Mouse (Mus musculus): ENCODE data around the gene Ccdc36. TPM values are rescaled to one million over a fixed set of nuclear protein-coding genes. Genes with fewer than 3 reads are reported as not detected.
A peak's percentile ranks its signal among the peaks of the same experiment; 100 is the strongest.

Gene Ccdc36
- total RNA-seq, 2 experiments from 2014 or later, result not detected

DNA sequence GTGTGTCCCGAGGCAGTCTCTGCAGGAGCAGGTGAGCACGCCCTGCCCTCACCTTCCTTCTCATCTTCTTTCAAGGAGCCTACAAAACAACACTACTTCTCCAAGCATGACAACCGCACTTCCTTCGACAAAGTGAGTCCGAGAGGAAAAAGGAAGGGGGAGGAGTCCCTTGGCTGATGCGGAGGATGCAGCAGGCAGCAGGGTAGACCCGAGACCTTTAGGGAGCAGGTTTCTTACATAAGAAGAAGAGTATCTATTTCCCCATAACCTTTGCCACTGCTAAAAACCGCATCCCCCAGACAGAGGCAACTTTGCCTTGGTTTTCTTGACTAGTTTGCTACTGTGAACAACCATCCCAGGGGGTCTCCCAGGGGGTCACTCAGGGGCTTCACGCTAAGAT, 16.8 kb upstream of the Ccdc36 start:
- no peak for DNase-seq

DNA sequence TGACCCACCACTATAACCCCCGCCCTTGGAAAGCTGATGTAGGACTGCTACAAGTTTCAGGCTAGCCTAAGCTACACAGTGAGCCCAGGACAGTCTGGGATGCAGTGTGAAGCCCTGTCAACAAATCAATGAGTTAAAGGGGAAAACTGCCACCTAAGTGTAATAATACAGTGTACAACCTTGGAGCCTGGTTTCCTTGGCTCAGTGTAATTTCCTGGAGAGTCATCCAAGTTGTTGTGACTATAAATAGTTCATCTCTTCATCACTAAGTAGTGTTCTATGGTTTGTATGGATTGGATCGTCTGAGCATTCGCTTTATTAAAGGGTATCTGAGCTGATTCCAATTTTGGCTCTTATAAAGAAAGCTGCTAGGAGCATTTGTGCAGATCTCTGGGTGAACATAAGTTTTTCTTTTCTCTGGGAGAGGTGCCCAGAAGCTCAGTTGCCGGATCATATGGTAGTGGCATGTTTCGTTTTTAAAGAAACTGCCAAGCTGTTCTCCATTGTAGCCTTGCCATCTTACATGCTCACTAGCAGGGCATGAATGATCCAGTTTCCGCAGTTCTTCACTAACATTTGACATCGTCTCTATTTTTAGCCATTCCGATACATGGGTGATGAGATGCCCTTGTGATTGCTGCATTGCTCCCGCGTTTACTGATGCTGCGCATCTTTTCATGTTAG, 13.1 kb upstream of the Ccdc36 start:
- no peak for DNase-seq

DNA sequence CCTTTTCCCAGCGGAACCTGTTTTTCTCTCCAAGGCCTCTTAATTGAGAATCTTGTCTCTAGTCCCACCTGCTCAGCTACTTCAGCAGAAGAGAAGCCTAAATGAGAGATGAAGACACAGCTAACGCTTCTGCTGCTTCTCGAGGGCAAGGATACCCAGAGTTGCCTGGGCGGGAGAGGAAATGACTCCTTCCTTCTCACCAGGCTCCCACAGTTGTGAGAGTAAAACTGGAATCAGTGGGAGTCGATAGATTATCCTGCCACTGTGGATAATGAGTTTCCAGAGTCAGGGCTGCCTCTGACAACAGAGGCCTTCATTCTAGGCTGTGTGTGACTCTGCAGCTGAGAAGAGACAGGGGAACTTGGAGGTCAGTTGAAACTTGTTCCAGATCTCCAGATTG, 12.2 kb upstream of the Ccdc36 start:
- no peak for DNase-seq

DNA sequence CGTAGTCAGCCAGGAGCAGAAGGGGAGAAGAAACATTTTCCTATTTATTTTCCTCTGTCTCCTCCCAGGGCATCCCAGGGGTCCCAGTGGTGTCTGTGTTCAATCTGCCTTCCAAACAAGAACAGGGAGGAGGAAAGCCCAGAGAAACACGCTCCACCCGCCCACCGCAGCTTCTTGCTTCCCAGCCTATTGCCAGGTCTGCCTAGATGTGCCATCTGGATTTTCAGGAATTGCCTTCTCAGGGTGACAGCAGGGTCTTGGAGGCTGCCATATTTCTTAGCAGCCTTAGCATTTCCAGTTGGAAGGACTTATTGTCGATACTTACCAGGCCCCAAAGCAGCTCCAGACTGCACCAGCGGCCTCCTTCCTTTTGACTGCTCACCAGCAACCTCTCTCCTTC, 10.9 kb upstream of the Ccdc36 start:
- DNase-seq, result no peak

DNA sequence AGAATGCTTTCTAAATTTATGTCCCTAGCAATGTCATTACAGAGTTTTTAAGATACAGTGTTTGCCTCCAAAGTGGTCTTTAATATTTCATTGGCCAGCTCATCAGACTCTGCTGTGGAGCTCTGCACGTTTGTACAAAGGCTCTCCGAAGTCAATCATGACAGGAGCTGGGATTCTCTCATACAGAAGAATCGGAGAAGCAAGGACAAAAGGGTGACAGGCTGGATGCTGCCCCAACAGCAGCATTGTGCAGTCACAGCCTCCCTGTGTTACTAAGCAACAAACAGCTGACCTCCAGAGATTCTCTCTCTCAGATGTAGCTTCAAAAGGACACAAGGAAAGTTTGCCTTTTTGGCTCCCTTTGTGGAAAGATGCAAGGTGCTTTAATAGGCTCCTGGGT, 7.9 kb upstream of the Ccdc36 start, which contains the start of gene BC048562:
TSS of gene BC048562 (plus strand) at position 301 of the 400 bp plus-strand sequence.
- no peak for DNase-seq

DNA sequence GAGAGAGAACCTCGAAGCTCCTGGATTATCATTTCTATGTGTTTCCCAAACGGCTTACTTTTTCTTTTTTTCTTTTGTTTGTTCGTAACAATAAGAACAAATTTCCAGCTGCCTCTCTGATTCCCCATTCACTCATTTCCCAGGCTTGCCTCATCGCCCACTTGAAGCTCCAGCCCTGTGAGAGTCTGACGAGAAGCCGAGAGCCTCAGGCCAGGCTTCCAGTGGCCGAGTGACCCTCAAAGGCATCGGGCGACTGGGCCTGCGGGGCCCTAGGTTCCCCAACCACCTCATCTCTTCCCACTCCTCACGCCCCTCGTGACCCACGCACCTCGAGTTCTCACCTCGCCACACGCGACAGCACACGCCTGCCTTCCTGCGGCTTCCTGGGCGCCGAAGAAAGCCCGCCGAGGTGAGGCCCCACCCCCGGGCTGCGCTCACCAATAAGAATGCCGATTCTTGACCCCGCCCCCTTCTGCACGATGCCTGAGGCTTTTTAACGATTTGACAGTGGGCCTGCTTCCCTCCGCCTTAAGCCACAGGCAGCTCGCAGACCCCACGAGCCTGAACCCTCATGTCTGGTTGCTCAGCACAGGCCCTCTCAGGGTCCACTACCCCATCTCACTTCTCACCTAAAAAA, 3.3 kb upstream of the Ccdc36 start:
- DNase-seq, result no peak

DNA sequence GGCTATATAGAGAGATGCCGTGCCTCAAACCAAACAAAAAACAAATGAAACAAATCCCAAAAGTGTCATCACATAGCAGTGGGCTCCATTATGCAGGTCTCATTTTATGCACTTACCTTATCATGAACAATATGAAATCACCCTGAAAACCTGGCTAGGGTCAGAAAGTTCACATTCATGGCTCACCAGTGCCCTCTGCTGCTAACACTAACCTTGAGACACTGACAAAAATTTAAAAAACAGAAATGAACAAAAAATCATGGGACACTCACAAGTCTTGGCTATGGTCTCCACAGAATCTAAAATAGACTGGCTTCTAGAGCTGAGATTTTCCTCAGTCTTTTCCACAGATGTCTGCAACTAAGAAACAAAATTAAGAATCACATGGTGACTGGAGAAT, 16.1 kb downstream of the Ccdc36 start:
- DNase-seq, result no peak

DNA sequence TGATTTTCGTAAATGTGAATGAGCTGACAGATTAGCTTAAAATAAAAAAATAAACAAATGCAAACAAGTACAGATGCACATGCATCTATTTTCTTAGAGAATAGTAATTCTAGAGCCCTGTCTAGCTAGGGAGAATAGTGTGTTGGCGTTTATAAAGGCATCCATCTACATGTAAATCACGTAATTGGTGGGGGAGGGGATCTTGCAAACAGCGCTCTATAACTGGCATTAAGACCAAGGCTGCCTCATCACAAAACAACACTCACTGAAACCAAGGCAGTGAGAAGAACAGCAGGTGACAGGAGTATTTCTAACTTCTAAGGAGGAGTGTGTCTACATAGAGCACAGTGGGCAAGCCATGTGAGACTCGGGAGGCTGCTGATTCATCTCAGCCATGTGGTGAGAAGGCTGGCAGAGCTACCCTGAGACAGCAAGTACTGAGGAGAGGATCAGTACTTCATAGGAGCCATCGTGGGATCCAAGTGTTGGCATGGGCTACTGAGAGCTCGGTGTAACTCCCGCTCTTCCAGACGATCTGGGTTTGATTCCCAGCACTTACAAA, 16.8 kb downstream of the Ccdc36 start:
- no peak for DNase-seq

DNA sequence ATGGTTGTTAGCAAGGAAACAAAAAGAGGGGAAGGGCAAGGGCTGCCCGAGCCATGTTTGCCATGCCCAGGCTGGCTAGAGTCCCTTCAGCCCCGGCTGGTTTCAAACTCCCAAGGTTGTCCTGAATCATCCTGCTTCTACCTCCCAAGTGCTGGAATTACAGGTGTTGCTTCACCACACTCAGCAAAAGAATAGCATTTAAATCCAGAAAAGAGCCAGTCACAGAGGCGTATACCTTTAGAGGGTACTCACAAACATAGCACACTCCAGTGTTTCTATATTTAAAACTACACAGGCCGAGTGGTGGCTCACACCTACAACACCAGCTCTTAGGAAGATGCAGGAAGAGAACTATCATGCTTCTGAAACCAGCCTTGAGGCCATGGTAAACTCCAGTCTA, 18.7 kb downstream of the Ccdc36 start:
- DNase-seq, result no peak

DNA sequence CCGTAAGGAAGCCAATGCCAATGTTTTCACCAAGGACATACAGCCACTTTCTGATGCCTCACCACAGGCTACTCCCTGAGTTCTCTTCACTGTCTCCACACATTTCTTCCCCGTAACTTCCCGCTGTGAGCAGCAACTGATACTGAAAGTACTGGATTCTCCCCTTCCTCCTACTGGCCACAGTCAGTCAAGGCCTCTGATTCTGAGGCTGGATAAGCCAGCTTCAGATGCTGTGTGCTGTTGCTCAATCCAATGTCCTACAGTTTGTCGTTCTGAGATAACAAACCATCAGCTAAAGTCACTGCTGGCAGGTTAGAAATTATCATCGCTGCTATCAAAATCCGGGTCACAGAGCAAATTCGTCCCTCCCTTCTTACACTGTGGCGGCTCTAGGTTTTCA, 23.8 kb downstream of the Ccdc36 start:
- no peak for DNase-seq

DNA sequence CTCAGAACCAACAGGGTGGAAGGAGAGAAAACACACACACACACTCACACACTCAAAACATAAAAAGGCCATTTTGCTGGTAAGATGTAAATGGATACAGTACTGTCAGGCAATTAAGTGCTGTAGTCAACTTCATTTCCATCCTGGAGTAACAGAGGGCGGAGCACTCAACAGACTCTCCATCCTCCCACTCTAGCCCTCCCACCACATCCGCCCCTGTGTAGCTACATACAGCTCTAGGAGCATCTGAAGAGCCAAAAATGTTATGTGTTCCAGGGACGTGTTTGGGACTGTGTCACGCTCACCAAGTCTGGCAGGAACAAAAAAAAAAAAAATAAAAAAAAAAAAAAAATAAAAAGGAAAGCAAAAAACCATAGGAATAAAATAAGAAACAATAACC, 25.2 kb downstream of the Ccdc36 start:
- DNase-seq, result no peak

DNA sequence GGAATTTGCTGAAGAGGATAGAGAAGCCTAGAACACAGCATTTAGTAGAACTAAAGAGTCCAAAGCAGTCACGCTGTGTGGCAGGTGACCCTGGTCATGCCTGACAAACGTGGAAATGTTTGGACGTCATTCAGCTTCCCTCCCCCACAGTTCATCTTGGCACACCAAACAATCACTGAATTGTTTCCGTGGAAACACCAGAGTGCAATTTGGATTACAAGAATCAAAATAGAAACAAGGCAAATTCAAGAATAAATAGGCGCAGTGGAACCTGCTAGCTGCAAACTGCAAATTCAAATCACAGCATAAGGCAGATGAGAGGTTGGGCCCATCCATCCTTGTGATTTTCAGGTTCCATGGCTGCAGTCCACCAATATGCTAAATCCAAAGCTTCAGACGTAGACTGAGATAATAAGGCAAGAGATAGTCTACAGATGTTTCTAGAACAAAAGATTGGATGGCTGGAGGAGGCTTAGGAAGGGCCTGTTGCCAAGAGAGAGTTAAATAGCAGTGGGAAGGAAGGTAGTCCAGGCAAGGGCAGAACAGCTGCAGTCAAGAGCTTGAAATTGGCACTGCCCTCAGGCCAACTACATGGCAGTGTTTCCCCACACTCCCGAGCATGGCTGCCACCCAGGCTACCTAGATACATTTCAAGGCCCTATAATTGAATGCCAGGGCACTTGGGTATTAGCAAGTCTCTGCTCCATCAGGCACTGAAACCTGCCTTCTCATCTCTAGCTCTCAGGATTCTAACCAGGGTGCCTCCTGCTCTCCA, 26.9 kb downstream of the Ccdc36 start:
- peak; percentile 73 for DNase-seq

DNA sequence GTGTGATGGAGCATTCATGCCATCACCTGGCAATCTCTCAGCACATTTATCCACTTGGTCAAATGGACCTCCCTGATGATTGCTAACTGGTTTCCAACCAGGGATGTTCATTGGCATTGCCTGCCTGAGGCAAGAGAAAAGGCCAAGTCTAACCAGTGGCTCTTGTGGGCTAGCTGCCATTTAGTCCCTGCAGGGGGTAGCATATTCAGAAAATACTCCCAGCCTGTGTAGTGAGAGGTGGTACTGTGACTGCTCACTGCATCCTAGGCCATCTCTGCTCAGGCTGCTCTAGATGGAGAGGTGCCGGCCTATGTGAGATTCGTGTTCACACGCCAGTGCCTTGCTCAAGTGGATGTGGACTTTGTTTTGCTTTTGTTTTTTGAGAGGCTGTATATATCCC, 30.0 kb downstream of the Ccdc36 start:
- no peak for DNase-seq

DNA sequence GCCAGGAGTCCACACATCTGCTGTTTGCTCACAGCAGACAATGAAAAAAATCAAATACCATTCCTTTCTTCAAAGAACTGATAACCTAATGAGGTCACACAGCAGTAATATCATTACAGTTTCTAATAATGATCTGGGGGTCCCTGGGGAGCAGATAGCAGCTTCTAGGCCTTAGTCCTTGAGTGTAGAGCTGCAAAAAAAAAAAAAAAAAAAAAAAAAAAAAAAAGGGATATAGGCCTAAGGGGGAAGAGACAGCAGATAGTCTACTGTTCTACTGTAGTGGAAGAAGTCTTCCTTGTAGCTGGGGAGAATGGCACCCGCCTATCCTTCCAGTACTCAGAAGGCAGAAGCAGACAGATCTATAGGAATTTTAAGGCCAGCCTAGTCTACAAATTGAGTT, 32.9 kb downstream of the Ccdc36 start:
- DNase-seq, result no peak

DNA sequence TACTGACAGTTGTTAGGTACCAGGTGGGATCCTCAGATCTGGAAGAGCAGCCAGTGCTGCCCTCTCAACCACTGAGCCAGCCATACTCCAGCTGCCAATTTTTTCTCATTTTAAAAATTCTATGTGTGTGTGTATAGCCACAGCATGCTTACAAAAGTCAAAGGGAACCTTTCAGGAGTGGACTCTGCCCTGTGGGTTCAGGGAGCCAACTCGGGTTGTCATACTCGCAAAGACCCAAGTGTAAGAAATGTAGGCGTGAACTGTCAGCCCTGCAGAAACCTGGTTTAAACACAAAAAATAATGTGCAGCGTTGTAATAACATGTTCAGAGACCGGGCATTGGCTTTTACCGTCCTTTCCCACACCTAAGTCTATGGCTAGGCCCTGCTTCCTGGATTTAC, 34.1 kb downstream of the Ccdc36 start:
- no peak for DNase-seq

DNA sequence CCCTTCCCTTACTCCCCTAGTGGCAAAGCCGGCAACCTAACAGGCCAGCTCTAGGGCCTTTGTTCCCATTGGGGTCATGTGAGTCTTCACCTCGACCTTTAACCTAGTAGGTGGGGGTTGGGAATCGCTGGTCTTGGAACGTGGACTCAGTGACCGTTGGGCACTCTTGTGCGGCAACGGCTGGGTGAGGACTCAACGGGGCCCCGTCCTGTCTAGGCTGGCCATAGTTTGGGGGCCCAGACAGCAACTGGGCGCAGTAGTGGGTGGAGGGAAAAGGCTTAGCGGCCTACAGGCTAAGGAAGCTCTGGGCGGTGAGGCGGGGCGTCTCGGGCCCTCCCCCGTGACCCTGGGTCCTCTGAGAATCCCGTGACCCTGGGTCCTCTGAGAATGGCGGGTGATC, 35.6 kb downstream of the Ccdc36 start, which contains the start of gene 1700102P08Rik:
TSS of gene 1700102P08Rik (plus strand) at position 130 of the 400 bp plus-strand sequence.
- DNase-seq, result no peak

DNA sequence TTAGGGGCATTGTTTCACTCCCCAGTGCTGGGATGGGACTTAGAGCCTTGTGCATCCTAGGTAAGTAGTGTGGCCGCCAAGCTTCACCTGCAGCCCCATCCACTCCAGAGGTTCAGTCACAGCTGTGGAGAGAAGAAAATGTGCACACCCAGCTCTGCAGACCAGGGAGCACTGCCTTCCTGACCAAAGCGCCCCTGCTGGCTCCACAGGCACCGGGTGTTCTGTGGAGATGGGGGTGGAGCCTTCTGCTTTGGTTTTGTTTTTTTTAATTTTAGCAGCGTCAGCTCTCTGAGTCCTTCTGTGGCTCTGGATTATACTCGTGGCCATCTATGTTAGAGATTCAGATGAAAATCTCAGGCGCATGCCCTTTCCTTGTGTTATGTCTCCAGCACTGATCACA, 39.1 kb downstream of the Ccdc36 start:
- no peak for DNase-seq

DNA sequence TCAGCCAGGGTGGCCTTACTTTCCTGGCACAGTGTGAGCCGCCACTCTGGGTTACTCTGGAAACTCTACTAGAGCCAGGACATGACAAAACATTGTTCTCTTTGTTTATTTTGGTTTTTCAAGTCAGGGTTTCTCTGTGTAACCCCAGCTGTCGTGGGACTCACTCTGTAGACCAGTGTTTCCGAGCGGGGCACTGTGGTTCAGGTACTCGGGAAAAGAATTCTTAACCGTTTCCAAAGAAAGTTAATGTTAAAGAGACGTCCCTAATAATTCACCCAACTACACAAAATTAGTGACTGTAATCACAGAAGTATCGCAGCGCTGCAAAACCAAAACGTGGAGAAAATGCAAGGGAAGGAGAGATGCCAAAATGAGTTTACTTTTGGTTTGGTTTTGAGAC, 39.7 kb downstream of the Ccdc36 start:
- no peak for DNase-seq

DNA sequence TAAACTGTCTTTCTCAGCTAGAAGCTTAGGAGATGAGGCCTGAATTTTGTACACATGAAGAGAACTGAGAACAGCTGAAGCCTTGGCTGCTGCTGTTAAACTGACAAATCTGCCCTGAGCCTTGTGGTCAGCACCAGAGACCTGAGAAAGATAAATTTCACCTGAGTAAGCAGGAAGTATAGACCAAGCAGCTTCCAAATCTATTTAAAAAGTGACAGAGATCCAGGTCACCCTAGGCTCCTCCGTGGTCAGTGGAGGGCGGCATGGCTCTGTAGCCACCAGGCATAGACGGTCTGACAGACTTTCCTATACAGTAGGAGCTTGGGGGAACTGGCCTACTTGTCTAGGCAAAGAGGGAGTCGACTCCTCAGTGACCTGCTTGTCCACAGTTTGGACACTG, 41.5 kb downstream of the Ccdc36 start:
- DNase-seq, result peak; percentile 44

DNA sequence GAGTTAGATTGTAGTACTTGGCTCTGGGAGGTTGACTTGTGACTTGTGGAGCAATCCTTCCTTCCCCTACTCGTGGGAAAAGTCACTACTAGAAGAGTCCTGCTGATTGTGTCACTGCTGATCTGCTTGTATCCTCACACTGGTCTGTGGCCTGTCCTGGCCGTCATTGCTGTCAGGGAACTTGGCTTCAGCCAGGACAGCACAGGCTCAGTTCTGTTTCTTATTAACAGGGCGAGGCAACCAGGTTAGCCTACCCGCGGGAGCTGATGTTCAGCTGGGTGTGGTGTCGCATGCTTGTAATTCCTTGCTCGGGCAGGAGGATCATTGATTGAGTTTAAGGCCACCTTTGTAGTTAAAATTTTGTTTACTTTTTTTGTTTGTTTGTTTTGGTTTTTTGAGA, 43.3 kb downstream of the Ccdc36 start:
- DNase-seq, result no peak

DNA sequence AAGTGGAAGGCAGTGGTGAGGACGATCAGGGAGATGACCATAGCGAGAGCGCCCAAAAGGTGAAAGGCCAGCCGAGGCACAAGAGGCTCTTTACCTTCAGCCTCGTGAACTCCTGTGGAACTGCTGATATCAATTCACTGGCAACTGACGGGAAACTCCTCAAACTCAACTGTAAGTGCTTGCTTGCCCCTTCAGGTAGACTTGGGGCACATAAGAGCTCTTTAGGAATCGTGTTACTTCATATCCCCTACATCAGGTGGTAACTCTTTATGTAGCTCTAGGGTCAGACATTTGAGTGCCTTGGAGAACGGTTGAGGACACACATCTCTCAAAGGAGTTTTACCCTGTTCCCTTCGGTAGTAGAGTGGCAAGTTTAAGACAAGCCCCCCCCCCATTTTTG, 46.9 kb downstream of the Ccdc36 start:
- DNase-seq, result no peak

DNA sequence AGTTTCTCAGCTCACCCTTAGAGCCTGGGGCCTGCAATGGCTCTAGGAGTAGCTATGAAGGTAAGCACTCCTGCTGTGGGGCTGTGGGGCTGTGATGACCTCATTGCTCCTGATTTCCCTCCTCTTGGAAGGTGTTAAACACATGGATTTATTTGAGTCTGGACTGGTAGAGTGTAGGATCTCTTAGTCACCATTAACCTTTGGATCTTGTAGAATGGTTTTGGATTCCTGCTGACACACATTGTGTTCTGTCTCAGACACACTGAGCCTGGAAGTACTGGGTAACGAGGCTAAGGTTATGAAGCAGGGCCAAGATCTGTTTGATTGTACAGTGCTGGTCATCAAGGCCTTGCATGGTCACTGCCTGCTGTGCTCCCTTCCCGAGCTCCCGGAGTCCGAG, 49.0 kb downstream of the Ccdc36 start:
- no peak for DNase-seq

DNA sequence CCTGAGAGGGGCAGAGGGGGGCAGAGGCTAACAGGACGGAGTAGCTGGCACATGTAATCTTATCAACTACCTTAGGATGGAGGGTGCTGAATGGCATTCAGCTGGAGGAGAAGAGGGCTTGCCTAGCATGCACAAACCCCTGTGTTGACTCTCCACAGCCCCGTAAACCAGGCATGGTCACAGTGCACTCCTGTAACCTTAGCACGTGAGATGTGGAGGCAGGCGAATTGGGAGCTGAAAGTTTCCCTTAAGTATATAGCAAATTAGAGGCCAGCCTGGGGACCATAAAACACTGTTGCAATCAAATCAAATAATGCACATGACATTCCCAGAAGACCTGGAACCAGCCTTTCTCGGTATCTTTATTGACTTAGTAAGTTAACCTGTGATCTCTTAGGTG, 49.5 kb downstream of the Ccdc36 start:
- no peak for DNase-seq

Data from gastrocnemius, postnatal 25 days (tissue).